Mouse (Mus musculus) stomach, embryonic 15.5 days (tissue): ENCODE measurements around the gene Gas2l1. TPM values are rescaled to one million over a fixed set of nuclear protein-coding genes. Genes with fewer than 3 reads are reported as not detected.

Source experiments
- ATAC-seq: fragments of 200-750 bp; cut with Nextera tagmentation; 2 replicates; pipeline ENCODE4 v1.8.0; 2017; ENCODE audit warnings: low read depth, moderate number of reproducible peaks, moderate TSS enrichment; ENCODE audit not compliant: insufficient read depth, low FRiP score
- H3K27ac ChIP-seq: fragments of 300-500 bp; sonication (generic); 2 replicates; pipeline ENCODE4 v1.5.1; 2015; ENCODE audit warnings: mild to moderate bottlenecking, inconsistent platforms
- H3K27me3 ChIP-seq: fragments of 300-500 bp; sonication (generic); replicated peaks from 2 replicates; pipeline ENCODE4 v1.6.1; 2015; ENCODE audit warnings: inconsistent platforms
- H3K36me3 ChIP-seq: fragments of 300-500 bp; sonication (generic); 2 replicates; pipeline ENCODE4 v1.6.1; 2015; ENCODE audit warnings: inconsistent platforms
- H3K4me1 ChIP-seq: fragments of 300-500 bp; sonication (generic); 2 replicates; pipeline ENCODE4 v1.6.1; 2015; ENCODE audit warnings: inconsistent platforms
- H3K4me2 ChIP-seq: fragments of 300-500 bp; sonication (generic); 2 replicates; pipeline ENCODE4 v1.6.1; 2015; ENCODE audit warnings: mild to moderate bottlenecking, inconsistent platforms
- H3K4me3 ChIP-seq: fragments of 300-500 bp; sonication (generic); replicated peaks from 2 replicates; pipeline ENCODE4 v1.5.1; 2015; ENCODE audit warnings: inconsistent platforms
- H3K9ac ChIP-seq: fragments of 300-500 bp; sonication (generic); 2 replicates; pipeline ENCODE4 v1.6.1; 2015; ENCODE audit warnings: inconsistent platforms
- H3K9me3 ChIP-seq: fragments of 300-500 bp; sonication (generic); 2 replicates; pipeline ENCODE4 v1.6.1; 2016; ENCODE audit warnings: inconsistent platforms
- WGBS: fragments of 180-500 bp; shearing (Covaris S2); methylation state at CpG from one replicate; pipeline ENCODE4 v1.1.7; 2015; 5-methylcytosine and 5-hydroxymethylcytosine counted together
- polyA plus RNA-seq: library from polyadenylated mRNA; unstranded; fragments of >200 nt; fragmentation: Nextera tagmentation; extraction: Ambion mirVana; gene quantifications from 2 replicates; pipeline ENCODE4 v1.2.1, GENCODE M21; 2015

Gene Gas2l1
- polyA plus RNA-seq, 1 experiment from 2014 or later, result 26.3 TPM

DNA sequence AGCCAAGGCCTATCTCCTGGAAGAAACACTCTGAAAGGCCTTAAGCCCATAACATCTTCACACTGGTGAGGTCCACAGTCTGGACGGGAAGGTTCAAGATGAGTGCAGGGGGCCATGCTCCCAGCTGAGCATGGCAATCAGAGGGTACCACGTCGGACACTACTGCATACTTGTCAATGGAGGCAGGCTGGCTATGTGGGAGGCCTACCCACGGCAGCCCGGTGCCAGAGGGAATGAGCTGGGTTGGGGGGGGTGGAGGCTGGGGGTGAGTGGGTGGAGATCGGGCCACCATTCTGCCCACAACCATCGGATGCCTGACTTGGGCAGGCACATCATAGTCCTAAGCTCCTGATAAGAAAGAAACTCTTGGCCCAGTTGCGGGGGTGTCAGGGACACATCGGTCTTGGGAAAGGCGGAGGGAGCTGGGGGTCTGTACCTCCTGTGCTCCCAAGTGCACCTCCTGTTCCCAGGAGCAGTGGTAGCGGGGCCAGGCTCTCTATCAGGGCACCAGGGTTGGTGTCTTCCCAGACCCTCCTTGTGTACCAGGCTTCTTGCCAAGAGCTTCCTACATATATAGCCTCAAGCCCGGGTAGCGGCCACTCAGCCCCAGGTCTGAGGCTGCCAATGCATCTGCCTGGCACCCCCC lies 2.1 kb downstream of the Gas2l1 start:
- Histone ChIP-seq H3K9me3 (no peaks in the 10 kb centered on the region), H3K27ac (no peak overlapping the region), H3K4me2 (peak overlapping the region; percentile 83), H3K9ac (no peak overlapping the region), H3K36me3 (no peaks in the 10 kb centered on the region), H3K4me3 (peak overlapping the region; percentile 34; the same call in 1 of the 2 replicates), H3K27me3 (peaks cover 41% of the 10 kb centered on the region), H3K4me1 (peaks cover 54% of the 10 kb centered on the region)
- WGBS, result 68% methylated on average over 13 of the region's 13 CpGs
- no peak for ATAC-seq

DNA sequence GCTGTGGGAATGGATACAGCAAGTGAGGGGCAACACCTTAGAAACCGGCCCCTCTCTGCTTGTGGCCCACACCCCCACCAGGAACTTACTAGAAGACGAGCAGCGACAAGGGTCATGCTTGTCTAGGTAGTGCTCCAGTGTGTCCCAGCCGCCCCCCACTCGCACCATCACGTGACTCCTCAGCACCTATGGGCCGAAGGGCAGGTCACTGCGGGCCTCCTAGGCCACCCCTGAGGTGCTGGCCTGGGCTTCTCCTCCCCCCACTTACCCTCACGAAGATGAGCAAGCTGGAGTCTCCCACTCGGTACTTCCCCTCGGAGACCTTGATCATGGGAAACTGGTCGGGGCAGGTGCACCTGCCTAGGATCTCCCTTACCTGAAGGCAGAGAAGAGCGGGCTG lies 2.8 kb downstream of the Gas2l1 start:
- H3K27me3 ChIP-seq, result peaks cover 48% of the 10 kb centered on the region
- H3K4me3 ChIP-seq, result peak overlapping the region; percentile 34
- no peak overlapping the region for H3K9ac ChIP-seq
- H3K4me1 ChIP-seq, result peaks cover 61% of the 10 kb centered on the region
- H3K27ac ChIP-seq, result no peak overlapping the region
- H3K36me3 ChIP-seq, result no peaks in the 10 kb centered on the region
- ATAC-seq, result no peak
- H3K4me2 ChIP-seq, result peak overlapping the region; percentile 83
- H3K9me3 ChIP-seq, result no peaks in the 10 kb centered on the region
- WGBS, result 25% methylated on average over 13 of the region's 13 CpGs

DNA sequence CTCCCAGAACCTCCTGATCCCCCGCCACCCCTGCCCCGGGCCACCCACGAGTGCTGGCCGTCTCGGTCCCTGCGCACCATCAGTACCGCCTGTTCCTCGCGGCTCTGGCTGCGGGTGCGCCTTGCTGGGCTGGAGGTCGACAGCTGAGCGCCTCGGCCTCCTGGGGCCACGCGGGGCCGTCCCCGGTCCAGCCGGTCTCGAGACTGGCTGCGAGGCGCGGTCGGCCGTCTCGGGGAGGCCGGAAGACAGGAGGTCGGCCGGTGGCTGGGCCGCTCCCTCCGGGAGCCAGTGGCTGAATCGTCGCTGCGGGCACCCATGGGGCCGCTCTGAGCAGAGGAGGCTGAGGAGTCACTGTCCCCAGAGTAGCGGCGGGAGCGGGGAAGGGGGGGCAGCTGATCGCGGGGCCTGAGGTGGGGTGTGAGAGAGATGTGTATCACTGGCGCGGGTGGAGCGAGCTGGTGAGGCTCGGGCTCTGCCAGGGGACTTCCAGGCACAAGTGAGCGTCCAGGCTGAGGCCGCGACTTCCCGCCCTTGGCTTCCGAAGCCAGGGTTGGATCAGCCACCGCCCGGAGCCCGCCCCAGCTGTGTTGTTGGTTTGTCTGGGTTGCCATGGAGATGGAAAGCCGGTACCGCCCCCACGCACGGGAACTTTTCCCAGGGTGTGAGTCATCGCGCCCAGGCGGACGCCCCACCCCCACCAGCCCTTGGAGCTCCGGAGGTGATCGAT lies 3.6 kb downstream of the Gas2l1 start:
- 4% methylated on average over 61 of the region's 62 CpGs for WGBS
- H3K4me2 ChIP-seq, result peak overlapping the region; percentile 83
- peaks cover 55% of the 10 kb centered on the region for H3K27me3 ChIP-seq
- H3K36me3 ChIP-seq, result no peaks in the 10 kb centered on the region
- 0 out of 2 replicates have a peak overlapping the region, but pooled peaks have one; percentile 11 for H3K9ac ChIP-seq
- peak overlapping the region; percentile 34 for H3K4me3 ChIP-seq
- H3K4me1 ChIP-seq, result peaks cover 64% of the 10 kb centered on the region
- no peaks in the 10 kb centered on the region for H3K9me3 ChIP-seq
- H3K27ac ChIP-seq, result no peak overlapping the region
- peak; percentile 65 for ATAC-seq

DNA sequence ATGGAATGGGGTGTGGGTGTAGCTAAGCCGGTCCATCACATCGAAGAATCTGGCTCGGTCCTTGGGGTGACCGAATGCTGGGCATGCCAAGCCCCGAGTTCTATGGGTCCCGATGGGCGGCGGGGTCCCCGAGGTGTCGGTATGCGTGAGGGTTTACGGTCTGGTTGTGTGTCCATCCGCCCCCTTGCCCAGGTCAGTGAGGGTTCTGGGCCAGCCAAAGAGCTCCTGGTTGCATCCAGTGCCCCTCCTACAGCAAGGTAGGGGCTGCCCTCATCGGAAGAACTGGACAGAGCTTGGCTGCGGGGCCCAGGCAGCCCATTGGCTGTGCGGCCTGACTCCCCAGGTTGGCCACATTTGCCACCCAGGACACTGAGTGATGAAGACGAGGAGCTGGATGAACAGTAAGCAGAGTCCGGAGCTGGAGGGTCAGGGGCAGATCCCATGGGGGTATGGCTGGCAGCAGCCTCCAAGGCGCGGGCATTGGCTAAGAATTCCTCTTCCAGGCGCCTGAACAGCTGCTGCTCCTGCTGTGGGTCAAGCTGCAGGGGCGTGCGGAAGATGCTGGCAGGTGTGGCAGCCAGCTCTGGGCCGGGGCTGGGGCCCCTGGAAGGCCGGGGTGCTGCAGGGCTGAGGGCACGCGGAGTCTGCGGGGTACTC lies 4.2 kb downstream of the Gas2l1 start:
- H3K27me3 ChIP-seq, result peaks cover 61% of the 10 kb centered on the region
- H3K27ac ChIP-seq, result no peak overlapping the region
- WGBS, result 73% methylated on average over 23 of the region's 28 CpGs

DNA sequence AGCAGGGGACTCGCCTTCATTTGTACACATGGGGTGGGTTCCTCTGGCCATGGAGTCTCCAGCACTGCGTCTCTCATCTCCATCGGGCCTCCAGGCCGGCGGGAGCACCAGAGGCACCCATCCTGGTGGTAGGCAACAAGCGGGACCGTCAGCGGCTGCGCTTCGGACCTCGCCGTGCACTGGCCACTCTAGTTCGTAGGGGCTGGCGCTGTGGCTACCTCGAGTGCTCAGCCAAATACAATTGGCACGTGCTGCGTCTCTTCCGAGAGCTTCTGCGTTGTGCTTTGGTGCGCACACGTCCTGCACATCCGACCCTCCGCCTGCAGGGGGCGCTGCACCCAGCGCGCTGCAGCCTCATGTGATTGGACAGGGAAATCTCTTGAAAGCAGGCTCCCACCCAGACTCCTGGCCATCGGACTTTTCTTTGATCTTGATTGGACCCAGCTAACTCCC lies 5.4 kb downstream of the Gas2l1 start:
- Histone ChIP-seq H3K9me3 (no peaks in the 10 kb centered on the region), H3K9ac (no peak overlapping the region), H3K4me3 (no peak overlapping the region), H3K27ac (no peak overlapping the region), H3K27me3 (peaks cover 64% of the 10 kb centered on the region), H3K36me3 (no peaks in the 10 kb centered on the region), H3K4me2 (no peak overlapping the region), H3K4me1 (peaks cover 68% of the 10 kb centered on the region)
- 18% methylated on average over 27 of the region's 27 CpGs for whole genome bisulfite sequencing
- no peak for ATAC-seq

More for the DNA sequence above, 4.2 kb downstream of the Gas2l1 start:
- peak overlapping the region; percentile 83 for H3K4me2 ChIP-seq
- peak overlapping the region; percentile 34 for H3K4me3 ChIP-seq
- no peaks in the 10 kb centered on the region for H3K36me3 ChIP-seq
- peaks cover 71% of the 10 kb centered on the region for H3K4me1 ChIP-seq
- no peak for ATAC-seq
- H3K9me3 ChIP-seq, result no peaks in the 10 kb centered on the region
- no peak overlapping the region for H3K9ac ChIP-seq

DNA sequence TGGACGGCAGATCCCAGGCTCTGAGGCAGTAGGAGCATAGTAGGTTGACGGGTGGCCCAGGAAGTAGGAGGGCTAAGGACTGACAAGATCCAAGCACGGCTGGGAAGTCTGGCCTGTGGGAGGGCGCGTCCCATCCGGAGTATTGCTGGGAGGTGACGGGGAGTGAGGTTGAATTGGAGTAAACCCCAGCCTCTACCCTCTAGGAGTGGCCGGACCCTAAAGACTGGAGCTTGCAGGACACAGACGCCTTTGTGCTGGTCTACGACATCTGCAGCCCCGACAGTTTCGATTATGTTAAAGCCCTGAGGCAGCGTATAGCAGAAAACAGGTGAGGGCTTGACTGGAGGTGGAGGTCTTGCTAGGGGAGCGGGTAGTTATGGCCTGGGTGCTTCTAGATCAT lies 5.9 kb downstream of the Gas2l1 start:
- WGBS, result 21% methylated on average over 14 of the region's 14 CpGs
- peaks cover 64% of the 10 kb centered on the region for H3K27me3 ChIP-seq
- no peaks in the 10 kb centered on the region for H3K36me3 ChIP-seq
- 0 out of 2 replicates have a peak overlapping the region, but pooled peaks have one; percentile 2 for H3K4me3 ChIP-seq
- no peaks in the 10 kb centered on the region for H3K9me3 ChIP-seq
- H3K4me1 ChIP-seq, result peaks cover 64% of the 10 kb centered on the region
- H3K27ac ChIP-seq, result no peak overlapping the region
- H3K9ac ChIP-seq, result no peak overlapping the region
- ATAC-seq, result no peak
- H3K4me2 ChIP-seq, result no peak overlapping the region; the same call in 1 of the 2 replicates

DNA sequence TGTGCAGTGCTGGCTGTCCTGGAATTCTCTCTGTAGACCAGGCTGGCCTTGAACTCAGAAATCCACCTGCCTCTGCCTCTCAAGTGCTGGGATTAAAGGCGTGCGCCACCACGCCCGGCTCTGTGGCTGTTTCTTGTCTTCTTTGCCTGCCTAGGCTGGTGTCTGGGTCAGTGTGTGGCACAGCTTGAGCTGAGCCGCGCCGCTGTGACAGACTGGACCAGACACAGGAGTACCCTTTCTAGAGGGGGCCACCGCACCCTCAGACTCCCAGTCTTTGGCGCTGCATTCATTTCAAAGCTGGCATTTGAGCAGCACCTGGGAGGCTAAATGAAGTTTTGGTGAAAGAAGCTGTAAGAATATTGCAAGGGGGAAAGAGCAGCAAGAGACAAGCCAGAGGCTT lies 6.3 kb downstream of the Gas2l1 start:
- 37% methylated on average over 9 of the region's 9 CpGs for WGBS
- Histone ChIP-seq H3K36me3 (no peaks in the 10 kb centered on the region), H3K27me3 (peaks cover 64% of the 10 kb centered on the region), H3K27ac (no peak overlapping the region), H3K4me2 (no peak overlapping the region; the same call in 1 of the 2 replicates), H3K4me1 (peaks cover 59% of the 10 kb centered on the region), H3K9ac (no peak overlapping the region), H3K4me3 (0 out of 2 replicates have a peak overlapping the region, but pooled peaks have one; percentile 2), H3K9me3 (no peaks in the 10 kb centered on the region)
- ATAC-seq, result no peak

DNA sequence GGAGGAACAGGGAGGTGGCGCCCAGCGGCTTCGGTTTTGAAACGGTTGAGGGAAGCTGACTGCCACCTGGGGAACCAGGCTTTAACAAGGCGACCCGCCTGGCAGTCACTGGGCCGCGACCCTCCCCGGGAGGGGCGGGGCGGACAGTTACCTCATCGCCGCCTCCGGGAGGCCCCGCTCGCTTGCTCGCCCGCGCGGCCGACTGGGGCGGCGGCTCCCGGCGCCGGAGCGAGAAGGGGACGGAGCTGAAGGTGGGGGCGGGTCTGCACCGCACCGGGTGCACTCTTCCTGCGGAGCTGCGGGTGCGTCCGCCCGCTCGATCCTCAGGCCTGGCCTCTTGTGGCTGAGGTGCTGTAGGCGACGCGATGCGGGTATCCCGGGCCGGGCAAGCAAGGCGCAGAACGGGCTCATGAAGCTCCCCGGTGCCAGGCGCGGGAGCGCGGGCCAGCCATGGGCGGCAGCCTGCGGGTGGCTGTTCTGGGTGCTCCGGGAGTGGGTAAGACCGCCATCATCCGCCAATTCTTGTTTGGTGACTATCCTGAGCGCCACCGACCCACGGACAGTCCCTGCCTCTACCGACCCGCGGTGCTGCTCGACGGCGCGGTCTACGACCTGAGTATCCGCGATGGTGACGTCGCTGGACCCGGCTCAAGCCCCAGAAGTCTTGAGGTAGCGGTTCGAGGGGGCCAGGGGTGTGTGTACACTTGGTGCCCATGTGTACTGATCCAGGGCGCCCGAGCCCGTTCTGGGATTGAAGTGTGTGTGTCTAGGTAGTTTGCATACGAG lies 7.1 kb downstream of the Gas2l1 start, which contains the start of gene Rasl10a:
TSS of gene Rasl10a (plus strand) at position 273 of the 786 bp plus-strand sequence.
- peak within 1 kb of the TSS; percentile 48 for H3K4me3 ChIP-seq
- no peaks in the 10 kb centered on the region for H3K36me3 ChIP-seq
- H3K4me1 ChIP-seq, result peaks cover 53% of the 10 kb centered on the region
- no peak within 1 kb of the TSS for H3K27ac ChIP-seq
- no peak for ATAC-seq
- H3K4me2 ChIP-seq, result peak within 1 kb of the TSS; percentile 98
- WGBS, result 2% methylated on average over 77 of the region's 77 CpGs
- H3K9me3 ChIP-seq, result no peaks in the 10 kb centered on the region
- peaks cover 59% of the 10 kb centered on the region for H3K27me3 ChIP-seq
- 0 out of 2 replicates have a peak within 1 kb of the TSS, but pooled peaks have one; percentile 13 for H3K9ac ChIP-seq

DNA sequence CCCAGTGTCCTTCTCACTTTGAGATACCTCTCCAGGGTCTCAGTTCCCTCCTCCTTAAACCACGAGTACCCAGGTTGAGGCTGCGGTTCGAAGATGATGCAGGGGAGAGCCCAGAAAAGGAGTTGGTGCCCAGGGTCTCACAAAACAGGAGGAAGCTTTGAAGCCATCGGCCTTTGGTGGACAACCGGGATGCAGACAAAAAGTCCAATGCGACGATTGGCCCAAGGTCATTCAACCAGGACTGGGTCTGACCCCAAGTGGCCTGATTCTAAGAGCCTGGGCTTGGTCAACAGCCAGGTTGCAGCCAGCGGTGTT lies 7.6 kb downstream of the Gas2l1 start:
- H3K4me1 ChIP-seq, result peaks cover 48% of the 10 kb centered on the region
- no peak overlapping the region for H3K27ac ChIP-seq
- peak overlapping the region; percentile 98 for H3K4me2 ChIP-seq
- no peaks in the 10 kb centered on the region for H3K9me3 ChIP-seq
- H3K36me3 ChIP-seq, result no peaks in the 10 kb centered on the region
- H3K27me3 ChIP-seq, result peaks cover 58% of the 10 kb centered on the region
- H3K4me3 ChIP-seq, result peak overlapping the region; percentile 48
- H3K9ac ChIP-seq, result 0 out of 2 replicates have a peak overlapping the region, but pooled peaks have one; percentile 13
- ATAC-seq, result no peak
- WGBS, result 34% methylated on average over 8 of the region's 8 CpGs

DNA sequence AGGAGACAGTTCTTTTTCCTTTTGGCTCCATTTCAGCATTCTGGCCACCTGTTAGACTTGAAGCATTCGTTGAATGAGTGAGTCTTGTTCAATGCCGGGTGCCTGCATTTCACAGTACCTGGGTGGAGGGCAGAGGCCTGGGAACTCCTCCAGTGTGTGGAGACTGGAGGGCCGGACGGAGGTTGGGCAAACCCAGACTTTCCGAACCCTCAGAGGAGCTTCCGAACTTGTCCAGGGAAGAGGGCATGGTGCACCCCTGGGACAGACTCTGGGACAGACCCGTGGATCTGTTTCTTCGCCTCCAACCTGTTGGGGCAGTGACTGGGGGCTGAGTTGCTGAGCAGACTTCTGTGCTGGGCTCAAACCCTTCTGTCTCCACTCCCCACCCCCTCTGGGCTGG lies 8.1 kb downstream of the Gas2l1 start:
- Histone ChIP-seq H3K9ac (no peak overlapping the region), H3K27ac (no peak overlapping the region), H3K4me3 (no peak overlapping the region), H3K27me3 (peaks cover 58% of the 10 kb centered on the region), H3K36me3 (no peaks in the 10 kb centered on the region), H3K9me3 (no peaks in the 10 kb centered on the region), H3K4me1 (peaks cover 43% of the 10 kb centered on the region), H3K4me2 (no peak overlapping the region)
- ATAC-seq, result no peak
- WGBS, result 62% methylated on average over 8 of the region's 8 CpGs
